Mouse (Mus musculus) c-Kit-positive CD71-positive TER-119-negative erythroid progenitor cells, embryonic 14.5 days (primary cell): ENCODE measurements around the gene Adgrf3.

Experiments
- DNase-seq: peaks from one replicate; pipeline ENCODE4 v3.0.0-alpha.2; 2013; ENCODE audit warnings: low read depth

Gene Adgrf3

DNA sequence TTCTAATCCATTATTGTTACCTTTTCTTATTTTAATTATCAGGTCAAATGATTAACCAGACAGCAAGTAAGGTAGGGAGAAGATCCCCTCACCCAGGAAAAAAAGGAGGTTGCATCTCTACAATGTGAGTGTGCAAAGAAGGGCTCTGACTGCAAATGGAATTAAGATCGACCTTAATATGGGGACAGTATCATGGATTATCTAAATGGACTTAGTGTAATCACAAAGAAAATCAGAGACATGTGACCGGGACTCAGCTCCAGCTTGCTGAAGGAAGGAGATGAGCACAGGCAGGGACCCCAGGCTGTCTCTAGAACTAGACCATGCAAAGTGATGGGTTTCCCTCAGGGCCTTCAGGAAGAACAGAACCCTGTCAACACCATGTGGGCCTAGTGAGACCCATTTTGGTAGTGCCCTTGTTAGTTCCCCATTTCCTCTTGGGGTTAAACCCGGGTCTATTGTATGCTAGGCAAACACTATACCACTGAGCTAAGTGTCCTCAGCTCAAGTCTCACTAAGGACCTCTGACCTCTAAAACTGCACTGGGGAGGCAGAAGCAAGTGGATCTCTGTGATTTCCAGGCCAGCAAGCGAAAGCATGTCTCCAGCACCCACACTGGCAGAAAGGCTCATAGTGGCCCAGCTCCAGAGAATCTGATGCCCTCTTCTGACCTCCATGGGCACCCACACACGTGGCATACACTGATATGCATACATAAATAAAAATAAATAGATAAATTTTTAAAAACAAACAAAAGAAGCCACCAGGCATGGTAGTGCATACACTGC is 57.2 kb downstream of the Adgrf3 start:
- DNase-seq = no peak

- no peak for DNase-seq
These were observed 59.0 kb downstream of the Adgrf3 start for GRCm38 (mm10) chr5:30146526-30146925.
